Mouse (Mus musculus) heart, postnatal 36 days (tissue): ENCODE measurements around the gene Atf1. TPM values are rescaled to one million over a fixed set of nuclear protein-coding genes. Genes with fewer than 3 reads are reported as not detected.
A peak's percentile ranks its signal among the peaks of the same experiment; 100 is the strongest.
"Not testable (repeated sequence)": the region's sequence is repeated elsewhere in the genome, so short reads cannot be mapped to it uniquely, and the experiment has no call there.

Experiments used
- DNase-seq, 2 experiments: peaks; one replicate each; pipeline ENCODE4 v3.0.0; 2021 to 2022
- intact Hi-C: fragments of 180-260 bp; cut with DNase I; formaldehyde crosslinking; loops from one replicate; pipeline ENCODE4 v1.15.1; 2025
- total RNA-seq, 2 experiments: library from RNA; stranded (reverse); gene quantifications; 2 replicates each; pipeline ENCODE4 v1.2.3; 2021

Gene Atf1
- total RNA-seq, 2 experiments from 2014 or later, result 40.5 to 53.9 TPM

DNA sequence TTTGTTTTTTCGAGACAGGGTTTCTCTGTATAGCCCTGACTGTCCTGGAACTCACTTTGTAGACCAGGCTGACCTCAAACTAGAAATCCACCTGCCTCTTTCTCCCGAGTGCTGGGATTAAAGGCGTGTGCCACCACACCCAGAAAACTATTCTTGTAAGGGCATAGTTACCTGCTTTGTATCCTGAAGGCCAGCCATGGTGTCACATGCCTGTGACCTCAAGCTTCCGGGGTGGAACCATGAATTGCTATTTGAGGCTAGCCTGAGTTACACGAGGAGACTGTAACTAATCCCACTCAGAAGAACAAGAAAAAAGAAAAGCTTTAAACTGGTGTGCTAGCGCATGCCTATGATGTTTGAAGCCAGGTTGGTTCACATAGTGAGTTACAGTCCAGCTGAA lies 28.8 kb downstream of the Atf1 start:
- no peak for DNase-seq
- intact Hi-C loops, result no loop called here

GRCm38 (mm10) chr15:100257305-100257704 lies 29.7 kb downstream of the Atf1 start:
- intact Hi-C loops, result no loop called here
- no peak for DNase-seq

- intact Hi-C loops, result no loop called here
- no peak for DNase-seq
Measured at GRCm38 (mm10) chr15:100258646-100259425, 31.2 kb downstream of the Atf1 start.

DNA sequence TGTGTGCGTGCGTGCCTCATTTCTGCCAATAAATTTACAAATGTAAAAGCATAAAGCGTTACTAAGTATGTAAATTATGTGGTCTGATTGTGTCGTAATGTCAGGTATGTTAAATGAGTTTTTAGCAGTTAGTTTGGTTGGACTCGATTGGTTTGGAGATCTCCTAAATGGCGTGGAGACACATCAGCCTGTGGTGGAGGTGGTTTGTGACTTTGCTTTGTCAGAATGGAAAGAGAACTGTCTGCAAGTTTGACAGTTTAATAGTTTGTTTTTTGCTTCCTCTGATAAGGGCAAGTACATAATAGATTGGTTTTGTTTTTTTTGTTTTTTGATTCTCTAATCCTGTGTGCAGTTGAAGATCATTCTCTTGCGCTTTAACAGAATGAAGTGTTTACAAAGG lies 32.7 kb downstream of the Atf1 start:
- not testable (repeated sequence) for DNase-seq
- intact Hi-C loops, result loop anchor here (5.0 kb wide), 1 partner anchor 197 kb away; no protein-coding TSS in a partner anchor

GRCm38 (mm10) chr15:100263246-100263905 lies 35.8 kb downstream of the Atf1 start:
- peak in 1 of 2 experiments; percentile 9 for DNase-seq
- intact Hi-C loops, result loop anchor here (2.0 to 5.0 kb wide), 2 partner anchors 111 to 194 kb away; no protein-coding TSS in a partner anchor

DNA sequence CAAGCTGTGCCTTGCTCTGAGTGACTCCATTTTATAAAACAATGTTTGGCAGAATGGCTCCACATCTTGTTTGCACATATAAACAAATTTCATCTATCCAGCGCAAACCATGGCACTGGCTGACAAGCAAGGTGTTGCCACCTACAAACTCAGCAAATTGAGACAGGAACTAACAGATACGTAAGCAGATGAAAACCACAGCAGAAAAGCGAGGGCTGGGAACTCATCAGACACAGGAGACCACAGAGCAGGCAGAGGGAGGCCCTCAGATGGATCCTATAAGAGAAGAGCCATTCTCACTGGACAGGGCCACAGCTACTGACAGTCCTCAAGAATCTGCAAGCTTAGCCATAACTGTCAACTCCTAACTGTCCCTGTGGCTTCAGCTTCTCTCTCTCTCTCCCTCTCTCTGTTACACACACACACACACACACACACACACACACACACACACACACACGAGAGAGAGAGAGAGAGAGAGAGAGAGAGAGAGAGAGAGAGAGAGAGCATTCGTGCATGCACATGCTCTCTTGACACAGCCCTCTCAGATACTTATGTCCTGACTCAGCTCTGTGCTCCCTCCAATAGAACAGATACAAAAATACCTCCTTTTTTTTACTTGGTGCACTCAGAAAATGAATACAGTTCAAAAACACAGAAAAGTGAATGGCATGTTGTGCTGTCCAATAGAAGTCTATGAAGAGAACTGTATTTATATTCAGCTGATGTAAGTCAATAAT lies 38.1 kb downstream of the Atf1 start:
- intact Hi-C loops, result loop anchor here (1.0 to 5.0 kb wide), 2 partner anchors 57 to 105 kb away; no protein-coding TSS in a partner anchor
- no peak for DNase-seq

DNA sequence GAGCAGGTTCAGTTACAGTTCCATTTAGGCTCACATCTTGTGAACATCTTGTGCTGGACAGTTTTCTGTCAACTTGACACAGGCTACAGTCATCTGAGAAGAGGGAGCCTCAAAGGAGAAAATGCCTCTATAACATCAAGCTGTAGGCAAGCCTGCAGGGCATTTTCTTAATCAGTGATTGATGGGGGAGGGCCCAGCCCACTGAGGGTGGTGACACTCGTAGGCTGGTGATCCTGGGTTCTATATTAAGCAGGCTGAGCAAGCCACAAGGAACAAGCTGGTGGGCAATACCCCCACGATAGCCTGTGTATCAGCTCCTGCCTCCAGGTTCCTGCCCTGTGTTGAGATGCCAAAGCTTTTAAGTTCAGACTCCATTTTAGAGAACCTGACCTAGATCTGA lies 41.3 kb downstream of the Atf1 start:
- intact Hi-C loops, result loop anchor here (5.0 kb wide), 1 partner anchor 53 kb away; no protein-coding TSS in a partner anchor
- no peak for DNase-seq

- intact Hi-C loops, result loop anchor here (5.0 kb wide), 1 partner anchor 53 kb away; no protein-coding TSS in a partner anchor
- DNase-seq, result no peak
Measured at GRCm38 (mm10) chr15:100269776-100270175, 42.2 kb downstream of the Atf1 start.

DNA sequence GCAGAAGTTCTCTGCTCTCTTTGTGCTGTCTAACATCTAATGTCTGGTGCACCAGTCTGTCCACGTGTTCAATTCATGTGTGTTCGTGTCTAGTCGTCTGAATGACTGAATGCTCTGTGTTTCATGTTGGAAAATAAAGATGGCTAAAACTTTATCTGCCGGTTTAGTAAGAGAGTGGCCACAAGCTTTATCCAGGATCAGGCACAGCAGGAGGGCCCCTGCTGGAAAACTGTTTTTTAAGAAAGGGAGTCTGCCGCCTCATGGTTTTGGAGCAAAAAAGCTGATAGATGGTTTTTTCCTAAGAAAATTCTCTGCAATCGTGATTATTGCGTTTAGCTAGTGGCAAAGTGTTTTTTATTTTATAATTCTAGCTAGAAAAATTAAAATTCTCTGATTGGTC lies 43.0 kb downstream of the Atf1 start:
- intact Hi-C loops, DNase-seq: not testable (repeated sequence)

- intact Hi-C loops, result no loop called here
- no peak for DNase-seq
Measured at GRCm38 (mm10) chr15:100271411-100271810, 43.8 kb downstream of the Atf1 start.

DNA sequence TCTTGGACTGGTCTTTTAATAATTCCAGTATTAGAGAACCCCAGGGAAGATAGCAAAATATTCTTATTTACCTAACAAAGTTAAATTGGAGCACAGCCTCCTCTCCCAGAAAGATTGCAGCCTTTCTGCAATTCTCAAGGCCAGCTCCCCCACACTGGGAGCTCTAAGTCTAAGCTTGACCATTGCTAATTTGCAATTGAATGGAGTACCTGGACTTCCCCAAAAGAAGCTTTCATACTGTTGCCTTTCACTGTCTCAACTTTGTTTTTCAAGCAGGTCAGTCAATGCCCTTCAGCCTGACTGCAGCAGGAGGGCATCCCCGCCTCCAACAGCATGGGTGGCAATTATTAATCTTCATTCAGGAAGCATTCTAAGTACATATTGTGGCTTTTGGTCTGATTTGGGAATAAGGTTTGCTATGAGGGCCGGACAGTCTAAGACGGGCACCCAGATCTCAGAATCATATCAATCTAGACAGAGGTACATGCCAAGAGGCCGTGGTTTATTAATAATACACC lies 46.2 kb downstream of the Atf1 start:
- intact Hi-C loops, DNase-seq: not testable (repeated sequence)

DNA sequence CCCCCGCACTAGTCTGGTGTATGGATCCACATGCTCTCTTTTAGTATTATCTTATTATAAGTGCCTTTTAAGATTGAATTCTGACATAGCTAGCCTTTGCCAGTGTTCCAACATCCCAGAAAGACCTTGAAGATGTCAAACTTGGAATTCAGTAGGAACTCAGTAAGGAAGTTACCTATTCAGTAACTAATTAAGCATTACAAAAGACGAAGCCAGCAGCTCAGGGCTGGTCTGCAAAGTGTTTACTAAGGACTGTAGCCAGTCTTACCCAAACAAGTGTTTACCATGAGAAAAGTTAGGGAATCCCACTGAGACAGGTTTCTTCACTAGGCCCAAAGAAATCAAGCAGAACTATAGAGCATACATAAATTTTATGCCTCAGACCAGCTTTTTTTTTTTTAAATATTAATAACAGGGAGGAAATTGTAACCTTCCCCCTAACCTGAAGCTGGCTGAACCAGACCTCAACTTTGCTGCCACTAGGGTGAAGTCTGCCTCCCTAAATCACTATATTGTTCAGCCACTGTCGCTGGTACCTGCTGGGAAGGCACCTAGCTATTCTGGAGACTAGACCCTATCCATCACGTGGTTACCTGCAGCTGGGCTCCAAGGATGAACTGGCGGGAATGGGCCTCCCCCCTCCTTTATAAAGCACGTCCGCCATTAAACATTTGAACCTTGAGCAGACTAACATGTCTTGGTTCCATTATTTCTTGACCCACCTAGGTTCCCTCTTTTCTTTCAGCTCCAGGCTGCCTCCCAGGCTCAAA lies 47.4 kb downstream of the Atf1 start:
- intact Hi-C loops, result no loop called here
- DNase-seq, result no peak

DNA sequence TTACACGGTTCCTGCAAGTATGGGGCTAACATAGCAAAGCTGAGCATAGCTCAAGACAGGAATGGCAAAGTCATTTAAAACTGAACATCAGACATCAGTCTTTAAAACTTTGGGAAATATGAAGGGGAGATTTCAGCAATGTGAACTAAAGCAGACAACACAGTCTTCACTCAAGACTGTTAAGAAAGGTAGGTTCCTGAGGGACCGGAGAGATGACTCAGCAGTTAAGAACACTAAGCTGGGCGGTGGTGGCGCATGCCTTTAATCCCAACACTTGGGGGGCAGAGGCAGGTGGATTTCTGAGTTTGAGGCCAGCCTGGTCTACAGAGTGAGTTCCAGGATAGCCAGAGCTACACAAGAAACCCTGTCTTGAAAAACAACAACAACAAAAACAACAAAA lies 48.8 kb downstream of the Atf1 start:
- DNase-seq, result no peak
- intact Hi-C loops, result no loop called here

GRCm38 (mm10) chr15:100277586-100277985 lies 50.0 kb downstream of the Atf1 start:
- DNase-seq, result no peak
- intact Hi-C loops, result no loop called here

GRCm38 (mm10) chr15:100280626-100281025 lies 53.0 kb downstream of the Atf1 start, which contains the start of gene Tmprss12:
TSS of gene Tmprss12 (plus strand) at chr15:100280837.
- intact Hi-C loops, result no loop called here

GRCm38 (mm10) chr15:100288980-100289379 lies 61.4 kb downstream of the Atf1 start:
- intact Hi-C loops, result no loop called here
- DNase-seq, result no peak

More at GRCm38 (mm10) chr15:100280626-100281025, 53.0 kb downstream of the Atf1 start, which contains the start of gene Tmprss12:
- no peak for DNase-seq

- intact Hi-C loops, result no loop called here
- DNase-seq, result no peak
Measured at GRCm38 (mm10) chr15:100290858-100291257, 63.2 kb downstream of the Atf1 start.

GRCm38 (mm10) chr15:100292326-100292725 lies 64.7 kb downstream of the Atf1 start:
- DNase-seq, result no peak
- intact Hi-C loops, result no loop called here

GRCm38 (mm10) chr15:100297856-100298255 lies 70.2 kb downstream of the Atf1 start:
- intact Hi-C loops, result no loop called here
- no peak for DNase-seq

DNA sequence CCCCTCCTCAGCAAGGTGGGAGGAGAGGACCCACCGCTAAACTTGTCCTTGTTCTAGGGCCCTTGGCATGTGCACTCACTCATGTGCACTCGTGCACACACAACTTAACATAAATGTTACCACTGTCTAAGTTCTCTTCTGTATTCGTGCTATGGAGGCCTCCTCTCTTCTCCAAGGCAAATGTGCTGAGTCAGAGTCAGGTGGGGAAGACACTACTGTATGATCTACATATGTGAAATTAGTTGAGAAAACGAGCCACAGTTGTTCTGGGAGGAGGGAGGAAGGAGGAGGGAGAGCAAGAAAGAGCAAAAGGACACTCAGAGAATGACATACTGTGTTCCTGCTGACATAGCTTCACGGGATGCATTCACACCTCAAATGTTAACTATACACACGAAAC lies 72.9 kb downstream of the Atf1 start:
- intact Hi-C loops, result loop anchor here (5.0 kb wide), 1 partner anchor 278 kb away; no protein-coding TSS in a partner anchor

More for the DNA sequence above, 72.9 kb downstream of the Atf1 start:
- DNase-seq, result no peak
